Mouse (Mus musculus): ENCODE results near the gene Zbtb17. TPM values are rescaled to one million over a fixed set of nuclear protein-coding genes. Genes with fewer than 3 reads are reported as not detected.

Gene Zbtb17
- polyA plus RNA-seq, 1 experiment, result not detected

DNA sequence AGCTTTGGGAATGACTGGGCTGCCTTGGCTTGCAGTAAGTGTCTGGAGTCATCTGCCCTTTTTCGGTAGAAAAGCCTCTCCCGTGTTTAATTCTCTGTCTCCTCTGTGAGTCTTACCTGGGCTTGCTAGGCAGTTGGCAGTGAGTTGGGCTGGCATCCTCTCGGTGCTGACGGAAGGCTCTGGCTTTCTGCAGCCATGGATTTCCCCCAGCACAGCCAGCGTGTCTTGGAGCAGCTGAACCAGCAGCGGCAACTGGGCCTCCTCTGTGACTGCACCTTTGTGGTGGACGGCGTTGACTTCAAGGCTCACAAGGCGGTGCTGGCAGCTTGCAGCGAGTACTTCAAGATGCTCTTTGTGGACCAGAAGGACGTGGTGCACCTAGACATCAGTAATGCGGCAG is 17.1 kb downstream of the Zbtb17 start:
- Histone ChIP-seq H3K27ac (ENCODE audit: insufficient read depth, low read depth, low read length) (no peak overlapping the region), H3K4me3 (ENCODE audit: insufficient read depth, low read depth, low read length) (no peak overlapping the region), H3K4me1 (ENCODE audit: control insufficient read depth, insufficient read depth, low read length) (peaks cover 19% of the 10 kb centered on the region)
- no peak for TF ChIP-seq POLR2A (IDR thresholded peaks at IDR 0.05; ENCODE audit: insufficient read depth, low read depth, low read length)
- TF ChIP-seq CTCF (IDR thresholded peaks at IDR 0.05; ENCODE audit: insufficient read depth, low read depth, low read length), result no peak
- whole genome bisulfite sequencing, result 76% methylated on average over 12 of the region's 12 CpGs

DNA sequence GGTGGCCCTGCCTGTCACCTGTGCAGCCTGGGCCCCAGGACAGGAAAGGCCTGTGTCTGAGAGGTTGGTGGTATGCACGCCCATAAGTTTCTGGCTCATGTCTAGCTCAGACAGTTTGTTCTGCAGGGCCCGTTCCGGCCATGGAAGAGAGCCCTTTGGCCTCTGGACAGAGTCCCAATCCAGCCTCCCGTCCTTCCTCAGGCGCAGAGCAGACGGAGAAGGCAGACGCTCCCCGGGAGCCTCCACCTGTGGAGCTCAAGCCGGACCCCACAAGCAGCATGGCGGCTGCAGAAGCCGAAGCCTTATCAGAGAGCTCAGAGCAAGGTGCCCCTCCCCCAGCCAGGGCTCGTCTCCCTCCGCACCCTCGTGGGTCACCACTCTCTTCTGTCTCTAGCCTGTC is 19.0 kb downstream of the Zbtb17 start:
- WGBS, result 84% methylated on average over 14 of the region's 14 CpGs
- no peak overlapping the region for H3K27ac ChIP-seq (ENCODE audit: insufficient read depth, low read depth, low read length)

DNA sequence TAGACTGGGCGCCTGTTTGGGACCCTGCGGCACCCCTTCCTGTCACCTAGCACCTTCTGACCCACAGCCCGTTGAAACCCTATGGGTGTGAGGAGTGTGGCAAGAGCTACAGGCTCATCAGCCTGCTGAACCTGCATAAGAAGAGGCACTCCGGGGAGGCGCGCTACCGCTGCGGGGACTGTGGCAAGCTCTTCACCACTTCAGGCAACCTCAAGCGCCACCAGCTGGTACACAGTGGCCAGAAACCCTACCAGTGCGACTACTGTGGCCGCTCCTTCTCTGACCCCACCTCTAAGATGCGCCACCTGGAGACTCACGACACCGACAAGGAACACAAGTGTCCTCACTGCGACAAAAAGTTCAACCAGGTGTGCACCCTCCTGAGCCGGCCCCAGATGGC is 20.3 kb downstream of the Zbtb17 start:
- TF ChIP-seq CTCF (IDR thresholded peaks at IDR 0.05; ENCODE audit: insufficient read depth, low read depth, low read length) (no peak), POLR2A (IDR thresholded peaks at IDR 0.05; ENCODE audit: insufficient read depth, low read depth, low read length) (no peak)
- Histone ChIP-seq H3K27ac (ENCODE audit: insufficient read depth, low read depth, low read length) (no peak overlapping the region), H3K4me3 (ENCODE audit: insufficient read depth, low read depth, low read length) (no peak overlapping the region), H3K4me1 (ENCODE audit: control insufficient read depth, insufficient read depth, low read length) (peaks cover 16% of the 10 kb centered on the region)
- 76% methylated on average over 16 of the region's 16 CpGs for WGBS

More for the DNA sequence above, 19.0 kb downstream of the Zbtb17 start:
- Histone ChIP-seq H3K4me1 (ENCODE audit: control insufficient read depth, insufficient read depth, low read length) (peaks cover 14% of the 10 kb centered on the region), H3K4me3 (ENCODE audit: insufficient read depth, low read depth, low read length) (no peak overlapping the region)
- TF ChIP-seq CTCF (IDR thresholded peaks at IDR 0.05; ENCODE audit: insufficient read depth, low read depth, low read length) (no peak), POLR2A (IDR thresholded peaks at IDR 0.05; ENCODE audit: insufficient read depth, low read depth, low read length) (no peak)

DNA sequence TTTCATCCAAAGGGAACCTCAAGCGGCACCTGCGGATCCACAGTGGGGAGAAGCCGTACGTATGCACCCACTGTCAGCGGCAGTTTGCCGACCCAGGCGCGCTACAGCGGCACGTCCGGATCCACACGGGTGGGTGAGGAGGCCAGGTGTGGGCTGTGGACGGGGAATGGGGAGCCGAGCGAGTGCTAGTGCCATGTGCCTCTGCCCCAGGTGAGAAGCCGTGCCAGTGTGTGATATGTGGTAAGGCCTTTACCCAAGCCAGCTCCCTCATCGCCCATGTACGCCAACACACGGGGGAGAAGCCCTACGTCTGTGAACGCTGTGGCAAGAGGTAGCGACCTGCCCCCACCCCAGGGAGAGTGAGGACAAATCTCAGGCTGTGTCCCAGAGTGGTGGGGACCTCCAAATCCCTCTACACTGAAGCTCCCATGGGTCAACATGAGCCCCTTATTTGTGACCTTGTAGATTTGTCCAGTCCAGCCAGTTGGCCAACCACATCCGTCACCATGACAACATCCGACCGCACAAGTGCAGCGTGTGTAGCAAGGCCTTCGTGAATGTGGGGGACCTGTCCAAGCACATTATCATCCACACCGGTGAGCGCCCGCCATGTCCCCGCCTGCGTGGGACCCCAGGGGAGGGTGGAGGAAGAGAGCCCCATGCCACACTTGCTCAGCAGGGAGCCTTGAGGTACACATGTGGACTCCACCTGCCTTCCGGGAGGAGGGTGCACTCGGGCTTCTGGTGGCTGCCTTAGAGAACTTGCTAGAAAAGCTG is 21.2 kb downstream of the Zbtb17 start:
- TF ChIP-seq CTCF (IDR thresholded peaks at IDR 0.05; ENCODE audit: insufficient read depth, low read depth, low read length), result no peak
- no peak for TF ChIP-seq POLR2A (IDR thresholded peaks at IDR 0.05; ENCODE audit: insufficient read depth, low read depth, low read length)
- Histone ChIP-seq H3K27ac (ENCODE audit: insufficient read depth, low read depth, low read length) (no peak overlapping the region), H3K4me3 (ENCODE audit: insufficient read depth, low read depth, low read length) (no peak overlapping the region), H3K4me1 (ENCODE audit: control insufficient read depth, insufficient read depth, low read length) (peaks cover 14% of the 10 kb centered on the region)
- WGBS, result 88% methylated on average over 34 of the region's 34 CpGs

DNA sequence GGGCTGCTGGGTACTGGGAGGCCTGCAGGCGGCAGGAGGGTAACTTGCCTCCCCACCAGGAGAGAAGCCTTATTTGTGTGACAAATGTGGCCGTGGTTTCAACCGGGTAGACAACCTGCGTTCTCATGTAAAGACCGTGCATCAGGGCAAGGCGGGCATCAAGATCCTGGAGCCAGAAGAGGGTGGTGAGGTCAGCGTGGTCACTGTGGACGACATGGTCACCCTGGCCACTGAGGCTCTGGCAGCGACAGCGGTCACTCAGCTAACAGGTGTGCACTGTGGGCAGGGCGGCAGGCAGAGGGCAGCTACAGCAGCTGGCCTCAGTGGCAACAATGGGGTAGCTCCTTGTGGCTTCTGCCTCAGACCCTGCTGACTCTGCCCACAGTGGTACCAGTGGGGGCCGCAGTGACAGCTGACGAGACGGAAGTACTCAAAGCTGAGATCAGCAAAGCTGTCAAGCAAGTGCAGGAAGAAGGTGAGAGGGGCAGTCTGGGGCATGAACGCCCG is 21.9 kb downstream of the Zbtb17 start:
- Histone ChIP-seq H3K4me3 (ENCODE audit: insufficient read depth, low read depth, low read length) (no peak overlapping the region), H3K27ac (ENCODE audit: insufficient read depth, low read depth, low read length) (no peak overlapping the region), H3K4me1 (ENCODE audit: control insufficient read depth, insufficient read depth, low read length) (peaks cover 9% of the 10 kb centered on the region)
- WGBS, result 84% methylated on average over 16 of the region's 16 CpGs
- TF ChIP-seq POLR2A (IDR thresholded peaks at IDR 0.05; ENCODE audit: insufficient read depth, low read depth, low read length), result no peak
- no peak for TF ChIP-seq CTCF (IDR thresholded peaks at IDR 0.05; ENCODE audit: insufficient read depth, low read depth, low read length)

DNA sequence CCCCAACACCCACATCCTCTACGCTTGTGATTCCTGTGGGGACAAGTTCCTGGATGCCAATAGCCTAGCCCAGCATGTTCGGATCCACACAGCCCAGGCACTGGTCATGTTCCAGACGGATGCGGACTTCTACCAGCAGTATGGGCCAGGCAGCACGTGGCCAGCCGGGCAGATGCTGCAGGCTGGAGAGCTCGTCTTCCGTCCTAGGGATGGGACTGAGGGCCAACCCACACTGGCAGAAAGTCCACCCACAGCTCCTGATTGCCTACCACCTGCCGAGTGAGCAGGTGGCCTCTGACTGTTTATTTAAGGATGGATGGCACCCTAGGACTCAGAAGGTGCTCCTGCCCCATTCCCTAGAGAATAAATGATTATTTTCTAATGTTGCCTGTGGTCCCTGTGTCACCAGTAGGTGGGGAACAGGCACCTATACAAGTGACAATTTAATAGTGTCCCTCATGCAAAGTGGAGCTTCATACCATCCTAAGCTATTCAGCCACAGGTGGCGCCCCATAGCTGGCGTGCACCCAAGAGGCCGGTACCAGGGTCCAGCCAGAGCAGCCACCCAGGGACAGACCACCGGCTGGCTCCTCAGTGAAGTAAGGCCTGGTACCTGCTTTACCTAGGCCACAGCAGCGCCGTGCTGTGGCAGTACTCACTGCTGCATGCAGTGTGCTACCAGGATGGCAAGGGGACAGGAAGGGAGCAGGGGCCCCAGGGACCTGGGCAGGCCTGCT is 22.6 kb downstream of the Zbtb17 start:
- no peak overlapping the region for H3K27ac ChIP-seq (ENCODE audit: insufficient read depth, low read depth, low read length)
- WGBS, result 69% methylated on average over 15 of the region's 15 CpGs
- no peak overlapping the region for H3K4me3 ChIP-seq (ENCODE audit: insufficient read depth, low read depth, low read length)
- H3K4me1 ChIP-seq (ENCODE audit: control insufficient read depth, insufficient read depth, low read length), result peaks cover 3% of the 10 kb centered on the region; the same call in 1 of the 2 replicates
- TF ChIP-seq POLR2A (IDR thresholded peaks at IDR 0.05; ENCODE audit: insufficient read depth, low read depth, low read length) (no peak), CTCF (IDR thresholded peaks at IDR 0.05; ENCODE audit: insufficient read depth, low read depth, low read length) (no peak)

DNA sequence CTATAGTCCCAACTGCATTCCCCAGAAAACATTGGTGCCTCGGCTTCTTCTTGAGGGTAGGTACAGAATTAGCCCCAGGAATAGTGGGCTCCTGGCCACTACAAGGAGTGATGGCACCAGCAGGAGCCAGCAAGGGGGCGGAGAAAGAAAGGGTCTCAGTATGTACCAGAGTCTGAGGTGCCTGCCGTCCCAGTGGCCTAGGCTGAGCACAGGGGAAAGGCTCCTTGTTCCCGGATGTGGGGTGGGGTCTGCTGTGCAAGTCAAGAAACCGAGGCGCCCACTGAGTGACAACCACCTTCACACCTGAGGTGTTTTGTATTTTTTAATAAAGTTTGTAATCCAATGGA is 23.1 kb downstream of the Zbtb17 start:
- no peak overlapping the region for H3K27ac ChIP-seq (ENCODE audit: insufficient read depth, low read depth, low read length)
- WGBS, result 75% methylated on average over 6 of the region's 6 CpGs
- no peak for TF ChIP-seq CTCF (IDR thresholded peaks at IDR 0.05; ENCODE audit: insufficient read depth, low read depth, low read length)
- no peak for TF ChIP-seq POLR2A (IDR thresholded peaks at IDR 0.05; ENCODE audit: insufficient read depth, low read depth, low read length)

DNA sequence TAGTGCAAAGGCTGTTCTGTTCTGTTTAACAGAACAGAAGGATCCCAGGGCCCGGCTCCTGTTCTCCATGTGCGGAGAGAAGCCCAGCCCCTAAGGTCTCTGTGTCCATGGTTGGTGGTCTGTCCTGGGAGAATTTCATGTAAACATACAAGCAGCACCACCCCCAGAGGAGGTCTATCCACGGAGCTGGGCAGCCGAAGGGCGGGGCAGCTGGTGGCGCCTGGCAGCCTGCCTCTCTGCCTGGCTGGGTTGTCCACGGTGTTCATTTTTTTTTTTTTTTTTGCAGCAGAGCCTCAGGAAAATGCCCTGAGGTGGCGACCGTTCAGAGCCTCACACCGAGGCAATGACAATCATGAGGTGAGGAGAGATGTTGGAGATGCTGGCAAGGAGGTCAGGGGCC is 24.1 kb downstream of the Zbtb17 start:
- TF ChIP-seq CTCF (IDR thresholded peaks at IDR 0.05; ENCODE audit: insufficient read depth, low read depth, low read length) (no peak), POLR2A (IDR thresholded peaks at IDR 0.05; ENCODE audit: insufficient read depth, low read depth, low read length) (no peak)
- Histone ChIP-seq H3K4me1 (ENCODE audit: control insufficient read depth, insufficient read depth, low read length) (0 out of 2 replicates have a peak, but pooled peaks cover 2% of the 10 kb centered on the region), H3K27ac (ENCODE audit: insufficient read depth, low read depth, low read length) (peak overlapping the region; percentile 20; the same call in 1 of the 2 replicates), H3K4me3 (ENCODE audit: insufficient read depth, low read depth, low read length) (no peak overlapping the region)
- 43% methylated on average over 10 of the region's 10 CpGs for WGBS

More for the DNA sequence above, 23.1 kb downstream of the Zbtb17 start:
- H3K4me3 ChIP-seq (ENCODE audit: insufficient read depth, low read depth, low read length), result no peak overlapping the region
- H3K4me1 ChIP-seq (ENCODE audit: control insufficient read depth, insufficient read depth, low read length), result 0 out of 2 replicates have a peak, but pooled peaks cover 2% of the 10 kb centered on the region

DNA sequence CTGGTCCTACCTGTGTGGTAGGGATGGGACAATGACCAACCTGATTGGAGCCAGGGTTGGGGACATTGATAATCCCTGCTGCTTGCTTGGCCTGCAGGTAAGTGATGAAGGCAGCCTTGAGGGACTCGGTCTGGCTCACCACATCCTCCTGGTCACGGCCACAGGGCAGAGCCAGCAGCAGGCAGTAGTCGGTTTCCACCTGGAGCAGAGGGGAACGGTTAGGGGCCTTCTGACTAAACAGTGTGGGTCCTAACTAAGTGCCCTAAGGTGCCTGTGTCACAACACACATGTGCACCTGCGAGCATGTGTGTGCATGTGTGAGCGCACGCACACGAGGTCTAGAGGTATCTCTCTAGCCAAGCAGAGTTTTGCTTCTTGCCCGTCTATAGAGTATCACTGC is 24.9 kb downstream of the Zbtb17 start:
- 84% methylated on average over 9 of the region's 9 CpGs for WGBS
- Histone ChIP-seq H3K4me1 (ENCODE audit: control insufficient read depth, insufficient read depth, low read length) (0 out of 2 replicates have a peak, but pooled peaks cover 2% of the 10 kb centered on the region), H3K4me3 (ENCODE audit: insufficient read depth, low read depth, low read length) (no peak overlapping the region), H3K27ac (ENCODE audit: insufficient read depth, low read depth, low read length) (no peak overlapping the region)
- TF ChIP-seq POLR2A (IDR thresholded peaks at IDR 0.05; ENCODE audit: insufficient read depth, low read depth, low read length), result no peak
- TF ChIP-seq CTCF (IDR thresholded peaks at IDR 0.05; ENCODE audit: insufficient read depth, low read depth, low read length), result no peak

All from olfactory bulb, adult 2 months (tissue).